Mouse (Mus musculus) forebrain, embryonic 13.5 days (tissue): Measurements from ENCODE around the gene Sertad4. TPM values are rescaled to one million over a fixed set of nuclear protein-coding genes. Genes with fewer than 3 reads are reported as not detected.
A peak's percentile ranks its signal among the peaks of the same experiment; 100 is the strongest.

Experiments used
- ATAC-seq: fragments of 200-750 bp; cut with Nextera tagmentation; 2 replicates; pipeline ENCODE4 v1.8.0; 2017
- H3K27ac ChIP-seq: fragments of 300-500 bp; sonication (generic); 2 replicates; pipeline ENCODE4 v1.5.1; 2015; ENCODE audit warnings: inconsistent platforms, mild to moderate bottlenecking, moderate library complexity
- H3K27me3 ChIP-seq: fragments of 300-500 bp; sonication (generic); 2 replicates; pipeline ENCODE4 v1.6.1; 2015; ENCODE audit warnings: mild to moderate bottlenecking, inconsistent platforms
- H3K36me3 ChIP-seq: fragments of 300-500 bp; sonication (generic); 2 replicates; pipeline ENCODE4 v1.6.1; 2015; ENCODE audit warnings: mild to moderate bottlenecking, inconsistent platforms; ENCODE audit not compliant: poor library complexity, severe bottlenecking
- H3K4me1 ChIP-seq: fragments of 300-500 bp; sonication (generic); 2 replicates; pipeline ENCODE4 v1.6.1; 2015; ENCODE audit warnings: inconsistent platforms
- H3K4me2 ChIP-seq: fragments of 300-500 bp; sonication (generic); 2 replicates; pipeline ENCODE4 v1.6.1; 2015; ENCODE audit warnings: inconsistent platforms, mild to moderate bottlenecking, moderate library complexity
- H3K4me3 ChIP-seq: fragments of 300-500 bp; sonication (generic); 2 replicates; pipeline ENCODE4 v1.5.1; 2015; ENCODE audit warnings: mild to moderate bottlenecking, inconsistent platforms
- H3K9ac ChIP-seq: fragments of 300-500 bp; sonication (generic); 2 replicates; pipeline ENCODE4 v1.6.1; 2015; ENCODE audit warnings: mild to moderate bottlenecking, inconsistent platforms
- H3K9me3 ChIP-seq: fragments of 300-500 bp; sonication (generic); replicated peaks from 2 replicates; pipeline ENCODE4 v1.6.1; 2016; ENCODE audit warnings: inconsistent platforms
- WGBS: fragments of 180-500 bp; shearing (Covaris S2); methylation state at CpG from one replicate; pipeline ENCODE4 v1.1.7; 2015; 5-methylcytosine and 5-hydroxymethylcytosine counted together
- polyA plus RNA-seq: library from polyadenylated mRNA; unstranded; fragments of >200 nt; fragmentation: Nextera tagmentation; extraction: Ambion mirVana; gene quantifications from 2 replicates; pipeline ENCODE4 v1.2.1, GENCODE M21; 2015

Sertad4 gene
- 20.4 and 20.5 TPM in 2 replicates for polyA plus RNA-seq

DNA sequence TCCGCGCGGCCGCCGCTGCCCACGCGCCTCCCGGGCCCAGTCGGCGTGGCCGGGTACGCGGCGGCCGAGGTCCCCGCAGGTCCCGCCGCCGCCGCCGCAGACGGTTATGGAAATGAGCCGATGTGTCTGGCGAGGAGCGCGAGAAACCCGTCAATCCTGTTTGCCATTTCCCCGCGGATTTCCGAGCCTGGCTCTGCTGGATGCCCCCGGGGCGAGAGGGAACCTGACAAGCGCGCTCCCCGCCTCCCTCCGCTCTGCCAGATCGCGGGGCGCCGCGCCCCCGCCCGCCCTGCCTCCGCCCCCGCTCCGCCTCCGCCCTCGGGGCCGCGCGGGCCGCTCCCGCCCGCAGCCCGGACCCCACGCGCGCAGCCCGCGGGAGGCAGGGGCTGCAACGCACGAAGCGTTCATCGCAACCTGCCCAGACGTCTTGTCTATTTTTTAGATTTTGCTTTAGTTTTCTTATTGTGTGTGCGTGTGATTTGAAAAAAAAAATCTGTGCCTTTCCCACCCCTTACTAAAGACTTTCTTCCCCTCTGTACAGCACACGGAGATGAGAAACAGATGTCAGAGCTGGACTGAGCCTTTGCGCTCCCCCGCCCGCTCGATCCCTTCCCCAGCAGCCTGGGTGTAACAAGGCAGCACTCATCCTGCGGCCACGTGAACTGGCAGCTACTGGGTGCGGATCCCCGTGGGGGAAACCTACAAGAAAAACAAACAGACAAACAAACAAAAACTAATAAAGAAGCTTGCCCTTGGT is at the start of gene Sertad4:
TSS of gene Sertad4 (minus strand) at position 283 of the 757 bp plus-strand sequence.
- Histone ChIP-seq H3K27me3 (peaks cover 17% of the 10 kb centered on the region), H3K36me3 (no peaks in the 10 kb centered on the region), H3K27ac (peak within 1 kb of the TSS; percentile 94), H3K4me1 (peaks cover 56% of the 10 kb centered on the region), H3K4me2 (peak within 1 kb of the TSS; percentile 90), H3K9me3 (no peaks in the 10 kb centered on the region), H3K9ac (peak within 1 kb of the TSS; percentile 94), H3K4me3 (peak within 1 kb of the TSS; percentile 85)
- ATAC-seq: peak; percentile 68
- under 1% methylated on average over 58 of the region's 75 CpGs for WGBS

GRCm38 (mm10) chr1:192901516-192901915 is 46.0 kb upstream of the Sertad4 start:
- no peaks in the 10 kb centered on the region for H3K27me3 ChIP-seq
- no peaks in the 10 kb centered on the region for H3K4me1 ChIP-seq
- no peak overlapping the region for H3K4me3 ChIP-seq
- H3K4me2 ChIP-seq: no peak overlapping the region
- H3K9ac ChIP-seq: no peak overlapping the region
- H3K27ac ChIP-seq: no peak overlapping the region
- H3K36me3 ChIP-seq: 0 out of 2 replicates have a peak, but pooled peaks cover 6% of the 10 kb centered on the region
- ATAC-seq: no peak
- 80% methylated on average over 2 of the region's 2 CpGs for WGBS
- no peaks in the 10 kb centered on the region for H3K9me3 ChIP-seq

GRCm38 (mm10) chr1:192900913-192901312 is 45.4 kb upstream of the Sertad4 start:
- WGBS: 86% methylated on average over 3 of the region's 3 CpGs
- Histone ChIP-seq H3K4me3 (no peak overlapping the region), H3K27me3 (no peaks in the 10 kb centered on the region), H3K4me1 (no peaks in the 10 kb centered on the region), H3K36me3 (0 out of 2 replicates have a peak, but pooled peaks cover 11% of the 10 kb centered on the region), H3K9me3 (no peaks in the 10 kb centered on the region), H3K4me2 (no peak overlapping the region), H3K27ac (no peak overlapping the region), H3K9ac (no peak overlapping the region)
- no peak for ATAC-seq

- no peaks in the 10 kb centered on the region for H3K4me1 ChIP-seq
- no peak overlapping the region for H3K4me2 ChIP-seq
- H3K9ac ChIP-seq: no peak overlapping the region
- H3K9me3 ChIP-seq: no peaks in the 10 kb centered on the region
- H3K4me3 ChIP-seq: no peak overlapping the region
- whole genome bisulfite sequencing: 10% methylated on average over 2 of the region's 2 CpGs
- H3K27me3 ChIP-seq: no peaks in the 10 kb centered on the region
- no peak overlapping the region for H3K27ac ChIP-seq
- ATAC-seq: no peak
- H3K36me3 ChIP-seq: 0 out of 2 replicates have a peak, but pooled peaks cover 11% of the 10 kb centered on the region
Observed at GRCm38 (mm10) chr1:192898742-192899141, 43.2 kb upstream of the Sertad4 start.

DNA sequence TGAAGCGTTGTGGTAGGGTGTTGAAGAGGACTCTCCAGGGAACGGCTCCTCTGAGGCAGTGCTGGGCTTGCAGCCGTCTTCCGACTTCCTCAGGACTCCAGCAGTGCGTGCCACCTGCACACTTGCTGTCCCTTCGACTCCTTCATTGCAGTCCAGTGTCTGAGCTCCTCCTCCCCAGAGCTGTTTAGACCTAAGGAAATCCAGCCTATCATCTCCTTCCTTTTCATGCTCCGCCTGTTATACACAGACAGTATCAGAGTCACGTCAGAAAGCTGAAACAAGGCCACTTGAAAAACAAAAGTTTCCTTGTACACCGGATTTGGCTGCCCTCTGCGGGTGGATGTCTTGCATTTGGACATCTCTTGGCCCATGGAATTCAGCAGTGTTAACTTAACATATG is 41.7 kb upstream of the Sertad4 start:
- ATAC-seq: no peak
- Histone ChIP-seq H3K9ac (no peak overlapping the region), H3K27ac (no peak overlapping the region), H3K4me2 (no peak overlapping the region), H3K9me3 (no peaks in the 10 kb centered on the region), H3K27me3 (no peaks in the 10 kb centered on the region), H3K4me3 (no peak overlapping the region), H3K4me1 (no peaks in the 10 kb centered on the region), H3K36me3 (0 out of 2 replicates have a peak, but pooled peaks cover 11% of the 10 kb centered on the region)
- 56% methylated on average over 10 of the region's 10 CpGs for WGBS

DNA sequence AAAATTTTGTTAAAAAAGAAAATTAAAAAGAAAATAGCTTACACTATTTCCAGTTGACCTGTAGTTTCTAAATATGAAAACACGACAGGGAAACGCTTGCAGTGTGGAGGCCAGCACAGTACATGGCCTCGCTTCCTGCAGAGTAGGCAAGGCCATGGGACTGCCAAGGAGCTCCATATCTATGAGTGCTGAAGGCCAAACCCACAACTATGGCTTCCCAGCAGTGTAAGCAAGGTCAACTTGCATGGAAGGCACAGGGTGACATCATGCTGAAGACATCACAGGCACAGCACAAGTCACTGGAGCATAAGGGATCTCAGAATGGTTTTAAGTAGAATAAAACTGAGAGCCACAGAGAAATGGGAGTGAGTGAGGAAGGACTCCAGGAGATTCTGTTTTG is 40.5 kb upstream of the Sertad4 start:
- WGBS: 92% methylated on average over 3 of the region's 3 CpGs
- Histone ChIP-seq H3K9ac (no peak overlapping the region), H3K4me3 (no peak overlapping the region), H3K4me2 (no peak overlapping the region), H3K9me3 (no peaks in the 10 kb centered on the region), H3K36me3 (0 out of 2 replicates have a peak, but pooled peaks cover 11% of the 10 kb centered on the region), H3K27ac (no peak overlapping the region), H3K27me3 (no peaks in the 10 kb centered on the region), H3K4me1 (no peaks in the 10 kb centered on the region)
- no peak for ATAC-seq

DNA sequence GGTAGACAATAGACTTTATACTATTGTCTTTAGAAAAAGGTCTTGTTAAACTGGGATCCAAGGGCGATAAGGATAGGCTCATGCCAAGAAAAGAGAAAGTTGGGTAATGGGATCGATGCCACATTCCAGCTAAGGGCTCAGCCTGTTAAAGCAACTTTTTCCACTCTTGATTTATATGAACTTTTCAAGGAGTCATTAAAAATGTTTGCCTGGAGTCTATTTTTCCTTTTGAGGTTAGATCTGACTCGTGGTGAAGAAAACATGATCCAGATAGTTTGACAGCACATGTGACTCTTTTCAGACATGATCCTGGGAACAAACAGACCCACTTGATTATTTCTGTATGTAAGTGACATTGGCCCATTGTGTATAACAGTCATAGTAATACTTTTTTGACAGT is 35.2 kb upstream of the Sertad4 start:
- ATAC-seq: no peak
- Histone ChIP-seq H3K4me1 (no peaks in the 10 kb centered on the region), H3K27me3 (no peaks in the 10 kb centered on the region), H3K36me3 (no peaks in the 10 kb centered on the region), H3K4me2 (no peak overlapping the region), H3K9me3 (no peaks in the 10 kb centered on the region), H3K4me3 (no peak overlapping the region), H3K9ac (no peak overlapping the region), H3K27ac (no peak overlapping the region)
- 88% methylated on average over 3 of the region's 3 CpGs for WGBS

- WGBS: 76% methylated on average over 2 of the region's 2 CpGs
- no peaks in the 10 kb centered on the region for H3K36me3 ChIP-seq
- no peak overlapping the region for H3K9ac ChIP-seq
- H3K27ac ChIP-seq: no peak overlapping the region
- no peaks in the 10 kb centered on the region for H3K9me3 ChIP-seq
- ATAC-seq: no peak
- no peak overlapping the region for H3K4me2 ChIP-seq
- no peaks in the 10 kb centered on the region for H3K4me1 ChIP-seq
- H3K4me3 ChIP-seq: no peak overlapping the region
- H3K27me3 ChIP-seq: no peaks in the 10 kb centered on the region
Observed at GRCm38 (mm10) chr1:192882617-192883295, 27.2 kb upstream of the Sertad4 start.

DNA sequence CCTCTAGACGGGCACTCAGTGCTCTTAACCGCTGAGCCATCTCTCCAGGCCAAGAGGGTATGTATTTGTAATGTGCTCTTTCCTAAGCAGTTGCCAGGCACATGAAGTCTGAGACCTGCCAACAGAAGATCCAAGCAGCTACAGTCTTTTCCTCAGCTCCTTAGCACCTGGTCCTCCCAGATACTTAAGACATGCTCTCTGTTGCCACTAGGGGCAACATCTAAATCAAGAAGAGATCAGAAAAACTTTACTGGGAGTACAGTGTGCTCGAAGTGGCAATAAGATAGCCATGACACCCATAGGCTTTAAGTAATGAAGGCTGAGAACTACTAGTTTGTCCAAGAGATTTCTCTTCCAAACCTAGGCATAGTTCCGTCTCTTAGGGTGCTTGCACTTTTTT is 24.6 kb upstream of the Sertad4 start:
- no peak overlapping the region for H3K9ac ChIP-seq
- no peaks in the 10 kb centered on the region for H3K4me1 ChIP-seq
- H3K4me3 ChIP-seq: no peak overlapping the region
- H3K4me2 ChIP-seq: no peak overlapping the region
- no peaks in the 10 kb centered on the region for H3K36me3 ChIP-seq
- no peak overlapping the region for H3K27ac ChIP-seq
- no peak for ATAC-seq
- 85% methylated on average over 4 of the region's 4 CpGs for WGBS
- H3K27me3 ChIP-seq: no peaks in the 10 kb centered on the region
- no peaks in the 10 kb centered on the region for H3K9me3 ChIP-seq

- no peaks in the 10 kb centered on the region for H3K9me3 ChIP-seq
- no peak for ATAC-seq
- no peaks in the 10 kb centered on the region for H3K4me1 ChIP-seq
- H3K27me3 ChIP-seq: no peaks in the 10 kb centered on the region
- H3K4me2 ChIP-seq: no peak overlapping the region
- WGBS: 85% methylated on average over 7 of the region's 7 CpGs
- H3K36me3 ChIP-seq: no peaks in the 10 kb centered on the region
- H3K27ac ChIP-seq: no peak overlapping the region
- no peak overlapping the region for H3K9ac ChIP-seq
- H3K4me3 ChIP-seq: no peak overlapping the region
Observed at GRCm38 (mm10) chr1:192879086-192879580, 23.6 kb upstream of the Sertad4 start.

- WGBS: 51% methylated on average over 5 of the region's 5 CpGs
- H3K4me3 ChIP-seq: no peak overlapping the region
- no peaks in the 10 kb centered on the region for H3K9me3 ChIP-seq
- no peaks in the 10 kb centered on the region for H3K27me3 ChIP-seq
- ATAC-seq: no peak
- H3K27ac ChIP-seq: no peak overlapping the region
- H3K4me2 ChIP-seq: no peak overlapping the region
- no peak overlapping the region for H3K9ac ChIP-seq
- peaks cover 11% of the 10 kb centered on the region; the same call in 1 of the 2 replicates for H3K4me1 ChIP-seq
- no peaks in the 10 kb centered on the region for H3K36me3 ChIP-seq
Observed at GRCm38 (mm10) chr1:192872841-192873240, 17.3 kb upstream of the Sertad4 start.

DNA sequence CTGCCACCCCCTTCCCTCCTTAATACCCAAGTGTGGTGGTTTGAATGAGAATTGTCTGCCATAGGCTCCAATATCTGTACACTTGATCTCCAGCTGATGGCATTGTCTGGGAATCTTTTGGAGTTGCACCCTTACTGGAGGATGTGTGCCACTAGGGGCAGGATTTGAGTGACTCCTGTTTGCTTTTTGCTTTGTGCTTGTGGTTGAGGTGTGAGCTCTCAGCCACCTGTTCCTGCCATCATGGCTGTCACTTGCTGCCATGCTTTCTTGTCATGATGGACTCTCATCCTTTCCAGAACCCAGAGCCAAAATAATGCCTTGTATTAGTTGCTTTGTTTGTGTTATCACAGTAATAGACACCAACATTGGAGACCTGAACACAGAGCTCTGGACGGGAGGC is 14.2 kb upstream of the Sertad4 start:
- peaks cover 11% of the 10 kb centered on the region; the same call in 1 of the 2 replicates for H3K4me1 ChIP-seq
- WGBS: 92% methylated on average over 1 of the region's 1 CpGs
- no peak overlapping the region for H3K4me2 ChIP-seq
- no peaks in the 10 kb centered on the region for H3K9me3 ChIP-seq
- ATAC-seq: no peak
- no peak overlapping the region for H3K9ac ChIP-seq
- no peaks in the 10 kb centered on the region for H3K27me3 ChIP-seq
- H3K27ac ChIP-seq: no peak overlapping the region
- H3K36me3 ChIP-seq: no peaks in the 10 kb centered on the region
- H3K4me3 ChIP-seq: no peak overlapping the region
